Mouse (Mus musculus): ENCODE data around the gene Ano7. TPM values are rescaled to one million over a fixed set of nuclear protein-coding genes. Genes with fewer than 3 reads are reported as not detected.
"Not testable (repeated sequence)": the region's sequence is repeated elsewhere in the genome, so short reads cannot be mapped to it uniquely, and the experiment has no call there.

Gene Ano7
- polyA plus RNA-seq, 1 experiment from 2014 or later, result 1.3 TPM

DNA sequence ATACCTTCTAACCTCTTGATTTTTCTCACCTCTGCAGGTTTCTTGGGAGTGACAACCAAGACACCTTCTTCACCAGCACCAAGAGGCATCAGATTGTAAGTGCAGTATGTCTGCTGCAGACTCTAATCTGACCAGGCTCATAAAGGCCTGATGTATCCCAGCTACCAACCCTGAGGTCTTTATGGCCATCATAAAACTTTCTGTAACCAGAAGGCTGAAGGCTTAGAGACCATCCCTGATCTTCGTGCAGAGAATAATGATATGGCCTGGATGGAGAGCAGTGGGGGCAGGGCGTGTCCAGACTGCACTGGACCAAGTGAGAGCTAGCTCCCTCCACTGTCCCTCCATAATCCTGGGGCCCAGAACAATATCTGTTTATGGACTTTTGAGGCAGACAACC lies 13.5 kb downstream of the Ano7 start:
- 83% methylated on average over 2 of the region's 2 CpGs for WGBS
- H3K9me3 ChIP-seq, result no peaks in the 10 kb centered on the region
- peaks cover 5% of the 10 kb centered on the region; the same call in 1 of the 2 replicates for H3K27me3 ChIP-seq (ENCODE audit: insufficient read depth, poor library complexity, severe bottlenecking)
- H3K4me3 ChIP-seq, result no peak overlapping the region
- H3K36me3 ChIP-seq, result no peaks in the 10 kb centered on the region
- no peak for DNase-seq (ENCODE audit: low spot score)
- 0 out of 2 replicates have a peak, but pooled peaks cover 2% of the 10 kb centered on the region for H3K4me1 ChIP-seq
- H3K27ac ChIP-seq, result no peak overlapping the region

DNA sequence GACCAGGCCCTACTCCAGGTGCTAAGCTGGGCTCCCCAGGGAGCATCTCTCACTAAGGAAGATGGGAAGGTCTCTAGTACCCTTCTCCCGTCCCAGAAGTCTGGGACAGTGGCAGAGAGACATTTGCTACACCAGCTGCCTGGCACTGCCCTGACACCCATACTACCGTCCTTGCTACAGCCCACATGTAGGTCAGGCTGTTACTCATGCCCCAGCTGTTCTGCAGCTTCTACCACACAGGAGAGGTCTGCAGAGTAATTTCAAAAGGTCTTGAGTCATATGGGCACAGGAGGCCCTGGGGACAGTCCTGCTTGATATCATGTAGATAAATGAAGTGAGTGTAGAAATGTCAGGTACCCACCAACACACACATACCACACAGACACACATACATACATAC lies 15.2 kb downstream of the Ano7 start:
- no peak overlapping the region for H3K4me3 ChIP-seq
- H3K27ac ChIP-seq, result no peak overlapping the region
- no peaks in the 10 kb centered on the region for H3K9me3 ChIP-seq
- 0 out of 2 replicates have a peak, but pooled peaks cover 2% of the 10 kb centered on the region for H3K4me1 ChIP-seq
- 60% methylated on average over 2 of the region's 2 CpGs for WGBS
- DNase-seq (ENCODE audit: low spot score), result no peak
- H3K36me3 ChIP-seq, result no peaks in the 10 kb centered on the region
- peaks cover 5% of the 10 kb centered on the region; the same call in 1 of the 2 replicates for H3K27me3 ChIP-seq (ENCODE audit: insufficient read depth, poor library complexity, severe bottlenecking)

DNA sequence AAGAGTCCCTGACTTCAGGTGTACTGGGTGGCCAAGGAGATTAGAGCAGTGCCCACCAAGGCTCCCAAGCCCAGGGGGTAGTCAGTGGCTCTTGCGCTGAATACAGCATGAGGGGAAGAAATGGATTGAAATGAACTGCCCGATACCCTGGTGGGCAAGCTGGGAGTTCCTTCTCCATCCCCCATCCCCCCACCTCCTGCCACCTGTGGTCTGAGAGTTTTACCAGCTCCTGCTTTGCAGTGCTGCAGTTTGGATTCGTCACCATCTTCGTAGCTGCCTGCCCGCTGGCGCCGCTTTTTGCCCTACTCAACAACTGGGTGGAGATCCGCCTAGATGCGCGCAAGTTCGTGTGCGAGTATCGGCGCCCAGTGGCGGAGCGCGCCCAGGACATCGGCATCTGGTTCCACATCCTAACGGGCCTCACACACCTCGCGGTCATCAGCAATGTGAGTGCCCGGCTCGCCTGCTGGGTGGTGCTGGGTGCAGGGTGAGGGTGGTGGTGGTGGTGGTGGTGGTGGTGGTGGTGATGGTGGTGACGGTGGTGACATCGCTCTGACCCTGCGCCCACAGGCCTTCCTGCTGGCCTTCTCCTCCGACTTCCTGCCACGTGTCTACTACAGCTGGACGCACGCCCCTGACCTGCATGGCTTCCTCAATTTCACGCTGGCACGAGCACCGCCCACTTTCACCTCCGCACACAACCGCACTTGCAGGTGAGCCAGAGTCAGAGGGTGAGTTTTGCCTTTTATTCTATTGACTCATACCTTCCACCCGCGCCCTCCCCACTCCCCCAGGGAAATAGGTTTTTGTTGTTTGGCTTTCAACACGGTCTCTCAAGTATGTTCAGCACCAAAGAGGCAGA lies 27.7 kb downstream of the Ano7 start:
- 17% methylated on average over 38 of the region's 38 CpGs for WGBS
- H3K4me1 ChIP-seq, result peaks cover 10% of the 10 kb centered on the region
- peak overlapping the region; percentile 60 for H3K4me3 ChIP-seq
- no peaks in the 10 kb centered on the region for H3K9me3 ChIP-seq
- H3K36me3 ChIP-seq, result peaks cover 15% of the 10 kb centered on the region
- H3K27me3 ChIP-seq (ENCODE audit: insufficient read depth, poor library complexity, severe bottlenecking), result peaks cover 14% of the 10 kb centered on the region; the same call in 1 of the 2 replicates
- peak overlapping the region; percentile 56 for H3K27ac ChIP-seq
- DNase-seq (ENCODE audit: low spot score), result no peak

DNA sequence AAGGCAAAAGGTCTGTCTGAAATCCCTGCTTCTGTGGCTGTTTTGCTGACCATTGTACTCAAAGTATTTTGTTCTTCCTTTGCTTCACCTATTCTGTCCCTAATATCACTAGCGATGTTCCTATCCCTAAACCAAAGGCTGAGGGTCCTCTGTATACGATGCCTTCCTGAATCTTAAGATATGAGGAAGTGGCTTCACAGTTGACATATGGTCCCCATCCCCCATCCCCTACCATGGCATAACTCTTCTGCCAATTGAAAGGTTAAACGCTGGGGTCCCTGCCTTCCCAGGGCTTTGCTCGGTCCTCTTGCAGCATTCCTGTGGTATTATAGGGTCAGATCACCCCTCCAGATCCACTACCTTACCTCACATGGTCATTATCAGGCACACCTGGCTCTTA lies 29.7 kb downstream of the Ano7 start:
- H3K4me3 ChIP-seq, result no peak overlapping the region
- WGBS, result 82% methylated on average over 4 of the region's 4 CpGs
- DNase-seq (ENCODE audit: low spot score), result no peak
- H3K36me3 ChIP-seq, result peaks cover 35% of the 10 kb centered on the region
- H3K27ac ChIP-seq, result no peak overlapping the region
- H3K4me1 ChIP-seq, result peaks cover 10% of the 10 kb centered on the region
- no peaks in the 10 kb centered on the region for H3K9me3 ChIP-seq
- H3K27me3 ChIP-seq (ENCODE audit: insufficient read depth, poor library complexity, severe bottlenecking), result peaks cover 14% of the 10 kb centered on the region; the same call in 1 of the 2 replicates

DNA sequence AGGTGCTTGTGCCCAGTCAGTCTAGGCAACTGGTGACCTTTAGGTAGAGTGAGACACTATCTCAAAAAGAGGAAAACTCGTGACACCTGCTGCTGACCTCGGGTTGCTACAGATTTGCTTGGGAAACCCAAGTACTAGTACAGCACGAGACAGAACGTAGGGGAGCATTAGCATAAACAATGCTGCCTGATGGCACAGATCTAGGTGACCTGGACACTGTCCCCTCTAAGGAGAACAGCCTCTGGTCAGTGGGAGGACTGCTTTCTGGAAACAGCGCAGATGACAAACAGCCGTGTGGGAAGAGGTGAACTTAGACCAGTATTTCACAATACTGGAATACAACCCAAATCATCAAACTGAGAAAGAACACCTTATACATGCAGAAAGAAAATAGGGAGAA lies 58.4 kb downstream of the Ano7 start:
- H3K27me3 ChIP-seq (ENCODE audit: insufficient read depth, poor library complexity, severe bottlenecking), result no peaks in the 10 kb centered on the region
- WGBS, result 81% methylated on average over 6 of the region's 6 CpGs
- no peaks in the 10 kb centered on the region for H3K4me1 ChIP-seq
- DNase-seq (ENCODE audit: low spot score), result no peak
- H3K36me3 ChIP-seq, result peaks cover 89% of the 10 kb centered on the region
- H3K27ac ChIP-seq, result no peak overlapping the region
- no peak overlapping the region for H3K4me3 ChIP-seq
- H3K9me3 ChIP-seq, result no peaks in the 10 kb centered on the region

DNA sequence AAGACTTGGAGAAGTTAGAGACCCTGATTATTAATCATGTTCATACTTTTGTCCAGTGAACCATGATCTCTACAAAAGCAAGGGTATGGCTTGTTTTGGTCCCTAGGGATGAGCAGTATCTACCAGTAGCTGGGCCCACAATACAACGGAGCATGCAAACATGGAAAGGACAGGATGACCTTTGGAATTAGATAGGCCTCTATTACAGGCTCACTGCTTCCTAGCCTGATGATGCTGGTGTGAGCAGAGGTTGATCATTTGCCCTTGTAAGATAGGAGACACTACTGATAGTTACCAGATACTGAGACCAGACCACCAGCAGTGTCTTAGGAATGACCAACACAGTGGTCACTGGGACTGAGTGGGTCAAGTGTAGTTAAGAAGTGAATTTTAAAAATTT lies 65.6 kb downstream of the Ano7 start:
- no peak overlapping the region for H3K27ac ChIP-seq
- 93% methylated on average over 1 of the region's 1 CpGs for WGBS
- DNase-seq (ENCODE audit: low spot score), result no peak
- peaks cover 79% of the 10 kb centered on the region for H3K36me3 ChIP-seq
- H3K27me3 ChIP-seq (ENCODE audit: insufficient read depth, poor library complexity, severe bottlenecking), result no peaks in the 10 kb centered on the region
- no peak overlapping the region for H3K4me3 ChIP-seq
- H3K9me3 ChIP-seq, result no peaks in the 10 kb centered on the region
- H3K4me1 ChIP-seq, result peaks cover 14% of the 10 kb centered on the region

DNA sequence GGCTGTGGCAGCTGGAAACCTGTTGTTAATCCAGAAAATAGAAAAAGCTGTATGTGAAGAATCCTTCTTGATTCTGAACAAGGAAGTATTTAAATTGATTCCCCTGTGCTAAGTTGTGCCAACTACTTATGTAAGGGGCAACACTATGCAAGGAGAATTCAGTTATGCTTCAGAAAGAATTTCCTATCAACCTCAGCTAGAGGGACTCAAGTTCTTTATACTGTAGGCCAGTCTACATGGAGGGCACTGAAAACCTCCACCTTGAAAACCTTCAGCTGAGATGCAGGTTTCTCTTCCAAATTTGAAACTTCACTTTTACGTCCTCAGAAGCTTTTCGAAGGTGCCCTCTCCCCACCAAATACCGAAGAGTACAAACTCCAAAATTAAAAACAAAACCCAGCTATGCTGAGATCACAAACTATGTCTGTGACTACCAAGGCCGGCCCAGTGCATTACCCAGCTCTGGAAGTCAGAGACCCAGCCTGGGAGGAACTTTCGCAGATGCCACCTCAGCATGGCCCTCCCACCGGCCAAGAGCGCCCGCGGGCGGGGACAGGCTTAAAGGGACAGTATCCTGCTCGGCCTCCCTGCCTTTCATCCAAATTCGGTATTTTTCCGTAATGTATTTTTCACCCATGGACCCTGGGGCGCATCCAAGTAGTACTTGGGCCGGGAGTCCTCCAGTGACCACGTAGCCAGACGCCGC lies 70.8 kb downstream of the Ano7 start:
- Histone ChIP-seq H3K36me3 (peaks cover 33% of the 10 kb centered on the region), H3K9me3 (no peaks in the 10 kb centered on the region), H3K27ac (peak overlapping the region; percentile 97), H3K27me3 (ENCODE audit: insufficient read depth, poor library complexity, severe bottlenecking) (no peaks in the 10 kb centered on the region), H3K4me3 (peak overlapping the region; percentile 81), H3K4me1 (peaks cover 28% of the 10 kb centered on the region)
- 5% methylated on average over 18 of the region's 18 CpGs for WGBS
- DNase-seq (ENCODE audit: low spot score), result peak; percentile 91

DNA sequence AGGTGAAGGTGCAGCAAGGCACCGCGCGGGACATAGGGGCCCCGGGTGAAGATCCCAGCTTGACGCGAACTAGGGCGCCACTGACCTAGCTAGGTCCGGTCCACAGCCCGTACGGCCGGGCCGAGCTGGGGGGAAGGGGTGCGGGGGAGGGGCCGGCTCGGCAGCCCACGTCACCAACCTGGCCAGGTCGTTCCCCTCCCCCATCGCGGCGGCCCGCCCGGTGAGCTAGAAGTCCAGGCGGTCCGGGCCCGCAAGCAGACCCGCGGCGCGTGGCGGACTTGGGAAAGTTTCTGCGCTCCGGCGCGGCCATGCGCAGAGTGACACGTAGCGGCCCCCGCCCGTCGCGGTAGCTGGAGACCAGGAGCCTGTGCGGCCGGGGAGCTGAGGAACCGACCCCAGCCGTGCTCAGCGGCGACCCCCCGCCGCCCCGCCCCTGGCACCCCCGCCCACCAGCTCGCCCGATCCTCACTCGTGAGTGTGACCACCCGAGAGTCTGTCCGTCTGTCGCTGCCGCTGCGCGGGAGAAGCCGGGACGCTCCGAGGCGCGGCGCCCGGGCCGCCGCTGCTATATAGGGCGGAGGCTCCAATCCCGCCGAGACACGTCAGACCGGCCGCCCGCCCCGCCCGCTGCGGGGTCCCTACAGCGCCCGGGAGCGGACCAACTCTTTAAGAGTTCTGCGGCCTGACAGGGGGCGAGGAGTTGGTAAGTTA lies 71.5 kb downstream of the Ano7 start:
- Histone ChIP-seq H3K4me1 (peaks cover 28% of the 10 kb centered on the region), H3K27ac (peak overlapping the region; percentile 97), H3K9me3 (no peaks in the 10 kb centered on the region), H3K36me3 (peaks cover 27% of the 10 kb centered on the region), H3K27me3 (ENCODE audit: insufficient read depth, poor library complexity, severe bottlenecking) (no peaks in the 10 kb centered on the region), H3K4me3 (peak overlapping the region; percentile 81)
- peak; percentile 90 for DNase-seq (ENCODE audit: low spot score)
- under 1% methylated on average over 79 of the region's 84 CpGs for WGBS

DNA sequence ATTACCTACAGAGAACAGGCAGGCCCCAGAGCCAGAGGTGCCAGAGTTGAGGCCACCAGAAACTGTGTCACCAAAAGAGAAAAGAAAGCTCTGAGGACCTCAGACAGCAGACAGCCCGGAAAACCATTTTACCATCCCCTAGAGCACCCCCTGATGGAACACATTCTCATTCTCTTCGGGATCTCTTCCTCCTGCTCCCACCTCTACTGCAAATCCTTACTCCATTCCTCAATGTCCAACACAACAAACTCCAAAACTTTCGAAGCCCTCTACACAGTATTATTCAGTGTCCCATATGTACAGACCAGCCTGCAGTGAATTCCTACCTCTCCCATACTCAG lies 72.1 kb downstream of the Ano7 start:
- peaks cover 28% of the 10 kb centered on the region for H3K4me1 ChIP-seq
- peak; percentile 74 for DNase-seq (ENCODE audit: low spot score)
- WGBS, result 19% methylated on average over 3 of the region's 3 CpGs
- H3K4me3 ChIP-seq, result peak overlapping the region; percentile 81
- H3K9me3 ChIP-seq, result no peaks in the 10 kb centered on the region
- H3K36me3 ChIP-seq, result peaks cover 22% of the 10 kb centered on the region
- H3K27ac ChIP-seq, result peak overlapping the region; percentile 97
- H3K27me3 ChIP-seq (ENCODE audit: insufficient read depth, poor library complexity, severe bottlenecking), result no peaks in the 10 kb centered on the region

DNA sequence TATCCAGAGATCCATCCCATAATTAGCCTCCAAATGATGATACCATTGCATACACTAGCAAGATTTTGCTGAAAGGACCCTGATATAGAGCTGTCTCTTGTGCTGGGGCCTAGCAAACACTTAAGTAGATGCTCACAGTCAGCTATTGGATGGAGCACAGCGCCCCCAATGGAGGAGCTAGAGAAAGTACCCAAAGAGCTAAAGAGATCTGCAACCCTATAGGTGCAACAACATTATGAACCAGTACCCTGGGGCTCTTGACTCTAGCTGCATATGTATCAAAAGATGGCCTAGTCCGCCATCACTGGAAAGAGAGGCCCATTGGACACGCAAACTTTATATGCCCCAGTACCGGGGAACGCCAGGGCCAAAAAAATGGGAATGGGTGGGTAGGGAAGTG lies 76.4 kb downstream of the Ano7 start:
- not testable (repeated sequence) for H3K27me3 ChIP-seq (ENCODE audit: insufficient read depth, poor library complexity, severe bottlenecking); H3K27ac ChIP-seq; H3K9me3 ChIP-seq; H3K36me3 ChIP-seq; DNase-seq (ENCODE audit: low spot score); H3K4me3 ChIP-seq
- 84% methylated on average over 5 of the region's 5 CpGs for WGBS
- peaks cover 21% of the 10 kb centered on the region for H3K4me1 ChIP-seq

DNA sequence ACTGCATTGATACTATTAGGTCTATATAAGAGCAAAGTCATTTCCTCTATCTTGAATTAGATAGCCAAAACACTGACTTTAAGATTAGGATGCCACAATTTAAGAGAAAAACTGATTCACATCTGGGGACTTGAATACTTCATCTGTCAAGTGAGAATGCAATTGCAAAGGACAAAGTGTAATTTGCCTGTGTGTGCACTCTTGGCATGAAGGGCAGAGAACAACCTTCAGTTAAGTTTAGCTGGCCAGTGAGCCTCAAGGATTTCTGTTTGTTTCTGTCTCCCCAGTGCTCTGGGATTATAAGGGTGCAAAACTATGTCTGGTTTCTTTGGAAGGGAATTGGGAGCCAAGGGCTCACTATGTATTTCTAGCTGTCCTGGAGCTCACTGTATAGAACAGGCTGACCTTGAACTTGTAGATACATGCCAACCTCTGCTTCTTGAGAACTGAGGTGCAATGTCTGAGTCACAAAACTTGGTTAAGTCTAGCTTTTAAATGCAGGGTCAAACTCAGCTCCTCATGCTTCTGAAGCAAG lies 80.1 kb downstream of the Ano7 start:
- H3K27ac ChIP-seq, result no peak overlapping the region

More for the DNA sequence above, 80.1 kb downstream of the Ano7 start:
- DNase-seq (ENCODE audit: low spot score), result no peak
- Histone ChIP-seq H3K36me3 (no peaks in the 10 kb centered on the region), H3K27me3 (ENCODE audit: insufficient read depth, poor library complexity, severe bottlenecking) (no peaks in the 10 kb centered on the region), H3K9me3 (no peaks in the 10 kb centered on the region), H3K4me3 (no peak overlapping the region), H3K4me1 (peaks cover 19% of the 10 kb centered on the region)

Data from heart, embryonic 10.5 days (tissue).